Mouse (Mus musculus) CD8-positive naive resting alpha-beta T cell, adult 2 months (primary cell): ENCODE data around the gene Smim6.
A peak's percentile ranks its signal among the peaks of the same experiment; 100 is the strongest.

Experiments
- DNase-seq, 2 experiments: peaks; one replicate each; pipeline ENCODE4 v3.0.0; 2022; ENCODE audit warnings: low read depth in 2 of 2, low spot score in 2 of 2

Gene Smim6

GRCm38 (mm10) chr11:115900561-115901337, 11.1 kb upstream of the Smim6 start:
- DNase-seq: no peak

- no peak for DNase-seq
Observed at GRCm38 (mm10) chr11:115901338-115902161, 10.3 kb upstream of the Smim6 start.

- DNase-seq: no peak
Observed at GRCm38 (mm10) chr11:115902177-115902576, 9.6 kb upstream of the Smim6 start.

- no peak for DNase-seq
Observed at GRCm38 (mm10) chr11:115902831-115903230, 9.0 kb upstream of the Smim6 start.

- no peak for DNase-seq
Observed at GRCm38 (mm10) chr11:115903384-115904230, 8.2 kb upstream of the Smim6 start.

GRCm38 (mm10) chr11:115904231-115904955, 7.4 kb upstream of the Smim6 start:
- no peak for DNase-seq

- DNase-seq: no peak
Observed at GRCm38 (mm10) chr11:115904956-115905790, 6.6 kb upstream of the Smim6 start.

- no peak for DNase-seq
Observed at GRCm38 (mm10) chr11:115906116-115906515, 5.7 kb upstream of the Smim6 start.

GRCm38 (mm10) chr11:115906521-115906920, 5.3 kb upstream of the Smim6 start:
- no peak for DNase-seq

GRCm38 (mm10) chr11:115911134-115911561, 669 bp upstream of the Smim6 start:
- no peak for DNase-seq

- DNase-seq: no peak
Observed at GRCm38 (mm10) chr11:115916579-115916978, 4.8 kb downstream of the Smim6 start.

GRCm38 (mm10) chr11:115918637-115919036, 6.8 kb downstream of the Smim6 start:
- DNase-seq: no peak

GRCm38 (mm10) chr11:115919073-115919472, 7.3 kb downstream of the Smim6 start:
- DNase-seq: no peak

GRCm38 (mm10) chr11:115920110-115920818, 8.4 kb downstream of the Smim6 start:
- DNase-seq: peak in 1 of 2 experiments; percentile 20

- no peak for DNase-seq
Observed at GRCm38 (mm10) chr11:115921986-115922385, 10.2 kb downstream of the Smim6 start.

GRCm38 (mm10) chr11:115929031-115929430, 17.2 kb downstream of the Smim6 start:
- DNase-seq: no peak

- DNase-seq: no peak
Observed at GRCm38 (mm10) chr11:115929818-115930217, 18.0 kb downstream of the Smim6 start.

GRCm38 (mm10) chr11:115931235-115931634, 19.4 kb downstream of the Smim6 start:
- DNase-seq: no peak

GRCm38 (mm10) chr11:115933108-115933746, 21.4 kb downstream of the Smim6 start, which contains the start of the genes Sap30bp and Recql5:
Gene Sap30bp (plus strand): TSS chr11:115933282.
Gene Recql5 (minus strand): TSS chr11:115933477.
- peak; percentile 94 to 97 for DNase-seq
